Mouse (Mus musculus) limb, embryonic 10.5 days (tissue): ENCODE results near the gene L3mbtl3. TPM values are rescaled to one million over a fixed set of nuclear protein-coding genes. Genes with fewer than 3 reads are reported as not detected.

Experiments
- microRNA-seq: library from miRNA; unstranded; fragments of <30 nt; microRNA quantifications from one replicate; pipeline ENCODE4, GENCODE M21; 2017
- polyA plus RNA-seq: library from polyadenylated mRNA; unstranded; fragments of >200 nt; fragmentation: Nextera tagmentation; extraction: Ambion mirVana; gene quantifications from 2 replicates; pipeline ENCODE4 v1.2.1, GENCODE M21; 2016

L3mbtl3 gene
- polyA plus RNA-seq, 1 experiment from 2014 or later, result 34.8 TPM

Small RNA genes lying within 50 kb of the gene (microRNA-seq; reads per million reads assigned to microRNA genes)
- not detected for gene Gm27754

Other genes starting within 250 kb of the L3mbtl3 start
- gene Samd3, start 146.3 kb downstream of the L3mbtl3 start, polyA plus RNA-seq, result 0.08 TPM in 1 of 2 replicates, not detected in the other